27 mouse cellular contexts compared by ENCODE assay signal in genomic region chr17:32046541-32046940, GRCm38 (mm10). TPM values are rescaled to one million over a fixed set of nuclear protein-coding genes. Genes with fewer than 3 reads are reported as not detected.
"Had no signal": no experiment of that assay in that cellular context is flagged by ENCODE, and none has a peak within 500 bp of the region (broad histone marks: within the 10 kb centered on the region; RNA-seq: fewer than 3 reads in every experiment).

No protein-coding gene starts in this region.

- DNase-seq: kidney, adult 11 months; kidney, adult 8-10 months; kidney, postnatal 10 days; kidney, postnatal 36 days; layer of hippocampus, adult 9-11 months; lung, adult 18-20 months; lung, postnatal 10 days; lung, postnatal 36 days; retina, postnatal 1 day; right cerebral cortex, postnatal 14 days; right cerebral cortex, postnatal 4 days; thymus, postnatal 25 days had no signal

- H3K27ac ChIP-seq: intestine, embryonic 15.5 days; kidney, embryonic 15.5 days; left cerebral cortex, adult 2 months; liver, embryonic 14.5 days; lung, embryonic 15.5 days; midbrain, embryonic 10.5 days; midbrain, embryonic 13.5 days; neural tube, embryonic 13.5 days; stomach, postnatal 0 days had no signal

- H3K9me3 ChIP-seq: intestine, embryonic 15.5 days; kidney, embryonic 15.5 days; lung, embryonic 15.5 days; megakaryocyte, embryonic 14.5 days; midbrain, embryonic 10.5 days; midbrain, embryonic 13.5 days; neural tube, embryonic 13.5 days had no signal

- H3K9ac ChIP-seq: intestine, embryonic 15.5 days; kidney, embryonic 15.5 days; liver, embryonic 14.5 days; lung, embryonic 15.5 days; midbrain, embryonic 13.5 days; neural tube, embryonic 13.5 days had no signal

- H3K4me2 ChIP-seq: intestine, embryonic 15.5 days; kidney, embryonic 15.5 days; liver, embryonic 11.5 days; lung, embryonic 15.5 days; midbrain, embryonic 13.5 days; neural tube, embryonic 13.5 days had no signal

- H3K4me1 ChIP-seq: intestine, embryonic 15.5 days; lung, embryonic 15.5 days; midbrain, embryonic 10.5 days; midbrain, embryonic 13.5 days; neural tube, embryonic 13.5 days had no signal

- H3K27me3 ChIP-seq: intestine, embryonic 15.5 days; kidney, embryonic 15.5 days; lung, embryonic 15.5 days; megakaryocyte, embryonic 14.5 days; midbrain, embryonic 13.5 days; neural tube, embryonic 13.5 days had no signal

- ATAC-seq: intestine, embryonic 15.5 days; midbrain, embryonic 13.5 days; midbrain, embryonic 16.5 days had no signal

- H3K4me3 ChIP-seq: intestine, embryonic 15.5 days; kidney, embryonic 15.5 days; left cerebral cortex, adult 2 months; lung, embryonic 15.5 days; megakaryocyte, embryonic 14.5 days; midbrain, embryonic 10.5 days; midbrain, embryonic 13.5 days; myocyte; neural tube, embryonic 13.5 days had no signal

RNA-seq across cellular contexts. Expression of gene Hsf2bp, which starts 10.4 kb away (rescaled TPM):
- total RNA-seq: monocyte, adult 5-6 weeks; neutrophil, adult 5-6 weeks had no signal
